Mouse (Mus musculus) kidney, postnatal 4 days (tissue): ENCODE results near the gene Tmem163.
A peak's percentile ranks its signal among the peaks of the same experiment; 100 is the strongest.

Experiments used
- DNase-seq, 2 experiments: peaks; one replicate each; pipeline ENCODE4 v3.0.0; 2021; ENCODE audit warnings: mixed read lengths in 2 of 2

The Tmem163 gene

GRCm38 (mm10) chr1:127496737-127497543 lies 182.4 kb downstream of the Tmem163 start:
- peak; percentile 81 to 84 for DNase-seq

- peak; percentile 69 to 75 for DNase-seq
Measured at GRCm38 (mm10) chr1:127487161-127487560, 192.2 kb downstream of the Tmem163 start.

- peak; percentile 73 to 76 for DNase-seq
Measured at GRCm38 (mm10) chr1:127484826-127485225, 194.5 kb downstream of the Tmem163 start.

GRCm38 (mm10) chr1:127484188-127484587 lies 195.2 kb downstream of the Tmem163 start:
- DNase-seq, result peak; percentile 26 to 43

- DNase-seq, result no peak
Measured at GRCm38 (mm10) chr1:127482911-127483310, 196.4 kb downstream of the Tmem163 start.

GRCm38 (mm10) chr1:127475756-127476155 lies 203.6 kb downstream of the Tmem163 start:
- DNase-seq, result no peak

GRCm38 (mm10) chr1:127470175-127470574 lies 209.2 kb downstream of the Tmem163 start:
- no peak for DNase-seq

- DNase-seq, result no peak
Measured at GRCm38 (mm10) chr1:127467238-127467637, 212.1 kb downstream of the Tmem163 start.

- DNase-seq, result no peak
Measured at GRCm38 (mm10) chr1:127465292-127465691, 214.1 kb downstream of the Tmem163 start.

- DNase-seq, result no peak
Measured at GRCm38 (mm10) chr1:127464041-127464440, 215.3 kb downstream of the Tmem163 start.

GRCm38 (mm10) chr1:127461017-127461416 lies 218.3 kb downstream of the Tmem163 start:
- DNase-seq, result no peak

GRCm38 (mm10) chr1:127459576-127459975 lies 219.8 kb downstream of the Tmem163 start:
- DNase-seq, result no peak

GRCm38 (mm10) chr1:127459015-127459451 lies 220.3 kb downstream of the Tmem163 start:
- DNase-seq, result peak; percentile 67 to 77

GRCm38 (mm10) chr1:127453397-127453796 lies 226.0 kb downstream of the Tmem163 start:
- DNase-seq, result no peak

- peak; percentile 60 to 70 for DNase-seq
Measured at GRCm38 (mm10) chr1:127444836-127445485, 234.4 kb downstream of the Tmem163 start.

GRCm38 (mm10) chr1:127442880-127443877 lies 236.2 kb downstream of the Tmem163 start:
- peak; percentile 31 to 48 for DNase-seq

GRCm38 (mm10) chr1:127441736-127442135 lies 237.6 kb downstream of the Tmem163 start:
- no peak for DNase-seq

GRCm38 (mm10) chr1:127441007-127441406 lies 238.3 kb downstream of the Tmem163 start:
- DNase-seq, result no peak

- DNase-seq, result no peak
Measured at GRCm38 (mm10) chr1:127439452-127439891, 239.9 kb downstream of the Tmem163 start.

GRCm38 (mm10) chr1:127437091-127437490 lies 242.3 kb downstream of the Tmem163 start:
- DNase-seq, result no peak
